Mouse (Mus musculus) kidney, adult 18-20 months (tissue): ENCODE data around the gene Gpr153.
A peak's percentile ranks its signal among the peaks of the same experiment; 100 is the strongest.

Experiments used
- DNase-seq: peaks from one replicate; pipeline ENCODE4 v3.0.0; 2021

Gene Gpr153

GRCm38 (mm10) chr4:152318517-152319234 lies 44.6 kb downstream of the Gpr153 start, which contains the start of gene Rnf207:
Rnf207 (minus strand) TSS chr4:152318993.
- DNase-seq: peak; percentile 66

- DNase-seq: peak; percentile 25
Observed at GRCm38 (mm10) chr4:152321464-152321863, 47.4 kb downstream of the Gpr153 start.

- no peak for DNase-seq
Observed at GRCm38 (mm10) chr4:152324641-152325562, 50.9 kb downstream of the Gpr153 start.

- peak; percentile 91 for DNase-seq
Observed at GRCm38 (mm10) chr4:152325574-152326411, 51.8 kb downstream of the Gpr153 start, which contains the start of gene Rpl22. Rpl22 (plus strand) TSS chr4:152325742.

- DNase-seq: no peak
Observed at GRCm38 (mm10) chr4:152326543-152326942, 52.5 kb downstream of the Gpr153 start.

- peak; percentile 40 for DNase-seq
Observed at GRCm38 (mm10) chr4:152328691-152329090, 54.7 kb downstream of the Gpr153 start.

GRCm38 (mm10) chr4:152332952-152333351 lies 58.9 kb downstream of the Gpr153 start:
- peak; percentile 66 for DNase-seq

GRCm38 (mm10) chr4:152333587-152333986 lies 59.6 kb downstream of the Gpr153 start:
- no peak for DNase-seq
